Mouse (Mus musculus) neural tube, embryonic 10.5 days (tissue): ENCODE measurements around the gene Akap17b.

Experiments
- DNase-seq: peaks from one replicate; pipeline ENCODE4 v3.0.0-alpha.2; 2017; ENCODE audit warnings: low spot score; ENCODE audit errors: extremely low spot score

Gene Akap17b

GRCm38 (mm10) chrX:36587304-36588209 lies 57.6 kb downstream of the Akap17b start:
- no peak for DNase-seq

GRCm38 (mm10) chrX:36586629-36587303 lies 58.4 kb downstream of the Akap17b start:
- DNase-seq = no peak

- no peak for DNase-seq
Measured at GRCm38 (mm10) chrX:36562079-36562478, 83.1 kb downstream of the Akap17b start.

GRCm38 (mm10) chrX:36561650-36562049 lies 83.5 kb downstream of the Akap17b start:
- DNase-seq = peak; percentile 67

- no peak for DNase-seq
Measured at GRCm38 (mm10) chrX:36560170-36560569, 85.0 kb downstream of the Akap17b start.
